Mouse (Mus musculus): Measurements from ENCODE around the gene Gjd3. TPM values are rescaled to one million over a fixed set of nuclear protein-coding genes. Genes with fewer than 3 reads are reported as not detected.

The Gjd3 gene
- polyA plus RNA-seq, 1 experiment: not detected

DNA sequence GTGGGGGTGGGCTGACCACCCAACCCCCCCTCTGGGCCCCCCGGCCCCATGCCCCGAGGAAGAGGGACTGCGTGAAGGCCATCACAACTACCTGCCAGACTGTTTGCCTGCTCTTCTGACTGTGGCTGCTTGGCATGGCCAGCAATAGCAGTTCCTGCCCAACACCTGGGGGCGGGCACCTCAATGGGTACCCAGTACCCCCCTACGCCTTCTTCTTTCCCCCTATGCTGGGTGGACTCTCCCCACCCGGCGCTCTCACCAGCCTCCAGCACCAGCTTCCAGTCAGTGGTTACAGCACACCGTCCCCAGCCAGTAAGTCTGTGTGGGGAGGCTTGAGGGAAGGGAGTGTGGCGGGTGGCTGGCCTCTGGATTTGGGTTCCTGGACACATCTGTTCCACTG is 32.3 kb downstream of the Gjd3 start:
- Histone ChIP-seq H3K79me2 (ENCODE audit: control insufficient read depth, insufficient read depth) (peaks cover 100% of the 10 kb centered on the region), H3K36me3 (ENCODE audit: control insufficient read depth, insufficient read depth) (peaks cover 29% of the 10 kb centered on the region)
- TF ChIP-seq MYOG (IDR thresholded peaks at IDR 0.05; ENCODE audit: control insufficient read depth, extremely low read depth, insufficient read length) (no peak), CEBPB (IDR thresholded peaks at IDR 0.05; ENCODE audit: low read depth) (no peak), USF1 (IDR thresholded peaks at IDR 0.05; ENCODE audit: low read depth) (no peak), CTCF (IDR thresholded peaks at IDR 0.05; ENCODE audit: control insufficient read depth, insufficient read depth, insufficient read length) (no peak), FOSL1 (IDR thresholded peaks at IDR 0.05; ENCODE audit: insufficient read depth, low read length, poor library complexity, severe bottlenecking) (no peak), MYOD1 (IDR thresholded peaks at IDR 0.05; ENCODE audit: control insufficient read depth, insufficient read length, low read depth) (no peak), MAX (IDR thresholded peaks at IDR 0.05) (no peak)

DNA sequence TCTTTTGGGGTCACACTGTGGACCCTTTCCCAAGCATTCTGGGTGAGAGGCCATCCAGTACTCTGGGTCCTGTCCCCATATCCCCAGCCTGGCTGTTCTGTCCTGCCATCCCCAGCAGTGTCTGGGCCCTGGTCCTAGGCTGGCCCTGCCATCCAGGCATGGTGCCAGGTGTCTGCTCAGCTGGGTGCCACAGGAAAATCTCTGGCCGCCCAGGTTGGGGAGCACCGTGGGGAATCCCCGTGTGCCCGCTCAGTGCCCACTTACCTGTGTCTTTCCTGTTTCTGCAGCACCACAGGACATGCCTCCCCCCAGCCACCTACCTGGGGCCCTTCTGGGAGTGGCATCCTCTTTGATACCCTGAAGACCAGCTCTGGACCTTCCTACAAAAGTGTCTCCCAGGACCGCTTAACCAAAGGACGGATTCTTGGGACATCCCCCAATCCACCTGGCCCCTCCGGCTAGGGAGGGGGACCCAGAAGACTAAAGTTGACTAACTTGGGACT is 32.8 kb downstream of the Gjd3 start:
- TF ChIP-seq CEBPB (IDR thresholded peaks at IDR 0.05; ENCODE audit: low read depth) (no peak), USF1 (IDR thresholded peaks at IDR 0.05; ENCODE audit: low read depth) (no peak), MAX (IDR thresholded peaks at IDR 0.05) (no peak), MYOG (IDR thresholded peaks at IDR 0.05; ENCODE audit: control insufficient read depth, extremely low read depth, insufficient read length) (no peak), FOSL1 (IDR thresholded peaks at IDR 0.05; ENCODE audit: insufficient read depth, low read length, poor library complexity, severe bottlenecking) (no peak)
- Histone ChIP-seq H3K79me2 (ENCODE audit: control insufficient read depth, insufficient read depth) (peaks cover 100% of the 10 kb centered on the region), H3K4me3 (ENCODE audit: insufficient read depth, poor library complexity, severe bottlenecking) (no peak overlapping the region), H3ac (ENCODE audit: control insufficient read depth, insufficient read length, low read depth) (no peak overlapping the region), H3K79me3 (ENCODE audit: low read depth) (peaks cover 74% of the 10 kb centered on the region), H3K36me3 (ENCODE audit: control insufficient read depth, insufficient read depth) (peaks cover 29% of the 10 kb centered on the region), H3K27me3 (ENCODE audit: control insufficient read depth, insufficient read depth, insufficient read length) (no peaks in the 10 kb centered on the region)

More for the DNA sequence above, 32.3 kb downstream of the Gjd3 start:
- Histone ChIP-seq H3ac (ENCODE audit: control insufficient read depth, insufficient read length, low read depth) (no peak overlapping the region), H3K27me3 (ENCODE audit: control insufficient read depth, insufficient read depth, insufficient read length) (no peaks in the 10 kb centered on the region), H3K4me3 (ENCODE audit: insufficient read depth, poor library complexity, severe bottlenecking) (peak overlapping the region; percentile 6), H3K79me3 (ENCODE audit: low read depth) (peaks cover 72% of the 10 kb centered on the region)

DNA sequence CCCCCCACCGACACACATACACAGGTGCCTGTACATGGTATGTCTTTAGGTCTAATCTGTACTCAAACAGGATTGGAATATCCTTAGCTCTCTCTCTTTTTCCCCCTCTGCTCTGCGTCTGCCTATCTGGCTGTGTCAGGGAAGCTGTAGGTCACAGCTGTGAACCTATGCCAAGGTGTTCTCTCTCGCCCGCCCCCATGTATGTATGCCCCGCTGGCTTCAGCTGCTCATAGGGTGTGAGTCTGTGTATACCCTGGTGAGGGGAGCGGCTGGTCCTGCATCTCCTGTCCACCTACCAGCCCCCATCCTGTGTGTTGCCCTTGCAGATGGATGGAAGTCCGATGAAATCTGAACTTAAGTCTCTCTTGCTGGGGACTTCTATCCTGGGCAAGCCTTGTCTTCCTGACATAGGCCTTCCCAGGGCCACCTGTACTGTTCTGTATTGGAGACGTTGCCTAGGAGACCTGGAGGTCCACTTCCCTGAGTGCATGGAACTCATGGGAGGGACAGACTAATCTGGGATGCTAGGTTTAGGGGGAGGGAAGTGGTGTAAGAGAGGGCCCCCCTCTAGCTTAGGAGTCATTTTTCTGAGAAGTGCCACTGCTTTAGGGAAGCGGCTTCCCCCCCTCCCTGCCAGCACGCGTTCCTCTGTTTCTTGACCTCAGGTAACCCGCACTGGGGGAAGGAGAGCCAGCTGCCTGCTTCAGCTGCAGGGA is 33.4 kb downstream of the Gjd3 start:
- Histone ChIP-seq H3K36me3 (ENCODE audit: control insufficient read depth, insufficient read depth) (peaks cover 26% of the 10 kb centered on the region), H3K79me2 (ENCODE audit: control insufficient read depth, insufficient read depth) (peaks cover 100% of the 10 kb centered on the region)

DNA sequence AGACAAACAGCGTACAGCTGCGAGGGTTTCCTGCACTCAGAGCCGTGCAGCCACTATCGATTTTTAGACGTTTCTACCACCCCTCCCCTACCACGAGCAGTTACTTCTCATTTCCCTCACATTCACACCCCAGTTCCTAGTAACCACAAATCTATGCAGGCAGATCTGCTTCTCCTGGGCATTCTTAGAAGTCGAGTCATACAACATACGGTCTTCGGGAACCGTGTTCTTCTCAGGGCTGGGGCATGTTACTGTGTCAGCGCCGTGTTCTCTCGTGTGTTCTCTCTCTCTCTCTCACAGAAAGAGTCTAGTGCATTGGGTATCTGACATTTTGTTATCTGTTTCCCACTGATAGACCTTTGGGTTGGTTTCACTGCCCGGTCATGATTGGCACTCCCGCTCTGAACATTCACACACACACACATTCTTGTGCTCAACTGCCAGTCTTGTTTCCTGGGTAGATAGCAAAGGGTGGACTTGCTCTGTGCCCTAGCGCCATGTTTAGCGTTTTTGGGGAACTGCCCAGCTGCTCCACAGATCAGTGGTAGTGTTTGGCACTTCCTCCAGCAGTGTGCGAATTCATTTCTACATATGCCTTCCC is 34.7 kb downstream of the Gjd3 start:
- H3K36me3 ChIP-seq (ENCODE audit: control insufficient read depth, insufficient read depth): peaks cover 21% of the 10 kb centered on the region
- TF ChIP-seq FOSL1 (IDR thresholded peaks at IDR 0.05; ENCODE audit: insufficient read depth, low read length, poor library complexity, severe bottlenecking) (no peak), MYOD1 (IDR thresholded peaks at IDR 0.05; ENCODE audit: control insufficient read depth, insufficient read length, low read depth) (no peak), CTCF (IDR thresholded peaks at IDR 0.05; ENCODE audit: control insufficient read depth, insufficient read depth, insufficient read length) (no peak), CEBPB (IDR thresholded peaks at IDR 0.05; ENCODE audit: low read depth) (no peak), USF1 (IDR thresholded peaks at IDR 0.05; ENCODE audit: low read depth) (no peak), MYOG (IDR thresholded peaks at IDR 0.05; ENCODE audit: control insufficient read depth, extremely low read depth, insufficient read length) (no peak), MAX (IDR thresholded peaks at IDR 0.05) (no peak)
- H3K27me3 ChIP-seq (ENCODE audit: control insufficient read depth, insufficient read depth, insufficient read length): no peaks in the 10 kb centered on the region
- peaks cover 77% of the 10 kb centered on the region for H3K79me3 ChIP-seq (ENCODE audit: low read depth)
- H3K79me2 ChIP-seq (ENCODE audit: control insufficient read depth, insufficient read depth): peaks cover 100% of the 10 kb centered on the region
- H3ac ChIP-seq (ENCODE audit: control insufficient read depth, insufficient read length, low read depth): no peak overlapping the region
- no peak overlapping the region for H3K4me3 ChIP-seq (ENCODE audit: insufficient read depth, poor library complexity, severe bottlenecking)

More for the DNA sequence above, 33.4 kb downstream of the Gjd3 start:
- H3ac ChIP-seq (ENCODE audit: control insufficient read depth, insufficient read length, low read depth): no peak overlapping the region
- H3K4me3 ChIP-seq (ENCODE audit: insufficient read depth, poor library complexity, severe bottlenecking): no peak overlapping the region
- H3K27me3 ChIP-seq (ENCODE audit: control insufficient read depth, insufficient read depth, insufficient read length): no peaks in the 10 kb centered on the region
- peaks cover 74% of the 10 kb centered on the region for H3K79me3 ChIP-seq (ENCODE audit: low read depth)
- TF ChIP-seq MYOD1 (IDR thresholded peaks at IDR 0.05; ENCODE audit: control insufficient read depth, insufficient read length, low read depth) (no peak), USF1 (IDR thresholded peaks at IDR 0.05; ENCODE audit: low read depth) (no peak), CEBPB (IDR thresholded peaks at IDR 0.05; ENCODE audit: low read depth) (no peak), CTCF (IDR thresholded peaks at IDR 0.05; ENCODE audit: control insufficient read depth, insufficient read depth, insufficient read length) (no peak), FOSL1 (IDR thresholded peaks at IDR 0.05; ENCODE audit: insufficient read depth, low read length, poor library complexity, severe bottlenecking) (no peak), MAX (IDR thresholded peaks at IDR 0.05) (no peak), MYOG (IDR thresholded peaks at IDR 0.05; ENCODE audit: control insufficient read depth, extremely low read depth, insufficient read length) (no peak)

DNA sequence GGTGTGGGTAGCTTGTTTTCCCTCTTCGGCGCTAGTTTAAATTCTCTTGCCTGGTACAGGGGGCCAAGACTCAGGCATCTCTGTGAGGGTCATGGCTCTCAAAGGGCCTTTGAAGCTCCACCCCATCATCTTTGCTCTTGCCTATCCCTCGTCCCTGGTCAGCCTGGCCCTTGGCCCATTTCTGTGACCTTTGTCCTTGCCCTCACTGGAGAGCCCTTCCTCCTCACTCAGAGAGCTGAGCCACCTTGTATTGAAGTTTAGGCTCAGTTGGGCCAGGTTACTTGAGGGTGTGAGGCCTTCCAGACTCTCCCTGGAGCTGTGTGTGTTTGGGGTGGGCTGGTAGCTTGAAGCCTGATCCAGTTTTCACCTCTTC is 37.2 kb downstream of the Gjd3 start:
- TF ChIP-seq MAX (IDR thresholded peaks at IDR 0.05): no peak
- TF ChIP-seq CEBPB (IDR thresholded peaks at IDR 0.05; ENCODE audit: low read depth): no peak
- TF ChIP-seq MYOD1 (IDR thresholded peaks at IDR 0.05; ENCODE audit: control insufficient read depth, insufficient read length, low read depth): no peak
- TF ChIP-seq MYOG (IDR thresholded peaks at IDR 0.05; ENCODE audit: control insufficient read depth, extremely low read depth, insufficient read length): no peak
- TF ChIP-seq FOSL1 (IDR thresholded peaks at IDR 0.05; ENCODE audit: insufficient read depth, low read length, poor library complexity, severe bottlenecking): no peak
- TF ChIP-seq USF1 (IDR thresholded peaks at IDR 0.05; ENCODE audit: low read depth): no peak
- TF ChIP-seq CTCF (IDR thresholded peaks at IDR 0.05; ENCODE audit: control insufficient read depth, insufficient read depth, insufficient read length): no peak
- Histone ChIP-seq H3K36me3 (ENCODE audit: control insufficient read depth, insufficient read depth) (peaks cover 10% of the 10 kb centered on the region), H3K79me3 (ENCODE audit: low read depth) (peaks cover 77% of the 10 kb centered on the region), H3ac (ENCODE audit: control insufficient read depth, insufficient read length, low read depth) (no peak overlapping the region), H3K27me3 (ENCODE audit: control insufficient read depth, insufficient read depth, insufficient read length) (no peaks in the 10 kb centered on the region), H3K4me3 (ENCODE audit: insufficient read depth, poor library complexity, severe bottlenecking) (no peak overlapping the region), H3K79me2 (ENCODE audit: control insufficient read depth, insufficient read depth) (peaks cover 98% of the 10 kb centered on the region)
